Comparison of ENCODE assay signal across 8 mouse cellular contexts in genomic region chr7:25221102-25221883, GRCm38 (mm10). TPM values are rescaled to one million over a fixed set of nuclear protein-coding genes. Genes with fewer than 3 reads are reported as not detected.
DNase-seq lines count a peak whose midpoint lies in the region; ATAC-seq and TF ChIP-seq lines count a peak whose summit lies in the region.

Gene Zfp526 (plus strand): TSS chr7:25221425.

- H3K36me3 ChIP-seq in MEL (ENCODE audit: control insufficient read depth in 1 of 2, insufficient read depth in 2 of 2, low read length in 2 of 2): peaks cover 1 to 21% of the 10 kb centered on the region in 2 experiments; a peak in 2 of 4 replicates
- H3K36me3 ChIP-seq in lung, embryonic 16.5 days (ENCODE audit: control insufficient read depth, insufficient read depth, low read length): peaks cover 15% of the 10 kb centered on the region

- TF ChIP-seq POLR2A in MEL (IDR thresholded peaks at IDR 0.05; ENCODE audit: control insufficient read depth in 1 of 2, insufficient read depth in 1 of 2, low read depth in 1 of 2, low read length in 2 of 2, poor library complexity in 1 of 2): peak; percentile 81 to 91
- peak; percentile 84 for TF ChIP-seq POLR2A in cerebellum, adult 2 months (IDR thresholded peaks at IDR 0.05; ENCODE audit: borderline replicate concordance, insufficient read depth, low read length)

- H3K9ac ChIP-seq in MEL (ENCODE audit: control insufficient read depth, low read depth, low read length, poor library complexity, severe bottlenecking): peak within 1 kb of the TSS; percentile 85
- H3K9ac ChIP-seq in lung, embryonic 16.5 days (ENCODE audit: low read length): peak within 1 kb of the TSS; percentile 86

- no peak for TF ChIP-seq EP300 in MEL (IDR thresholded peaks at IDR 0.05; ENCODE audit: low read depth in 1 of 2, low read length in 2 of 2)

- peak; percentile 75 to 80 for ATAC-seq in hematopoietic stem cell, adult 5-6 weeks (replicated peaks in 1 of 2; ENCODE audit: insufficient read depth in 1 of 2, low FRiP score in 2 of 2, low TSS enrichment in 1 of 2, low read depth in 1 of 2, poor library complexity in 2 of 2, severe bottlenecking in 2 of 2)
- ATAC-seq in lung, embryonic 16.5 days (ENCODE audit: low read depth): peak; percentile 95

- TF ChIP-seq RAD21 in MEL (IDR thresholded peaks at IDR 0.05; ENCODE audit: low read depth, low read length): no peak; the same call in 1 of the 2 replicates

- H3K27ac ChIP-seq in MEL (ENCODE audit: control insufficient read depth, low read depth, low read length): peak within 1 kb of the TSS; percentile 95
- H3K27ac ChIP-seq in cerebellum, adult 2 months (ENCODE audit: insufficient read depth, low read length): peak within 1 kb of the TSS; percentile 30; the same call in 1 of the 2 replicates
- H3K27ac ChIP-seq in lung, embryonic 16.5 days (ENCODE audit: low read length): peak within 1 kb of the TSS; percentile 94

- H3K4me3 ChIP-seq in MEL (ENCODE audit: control insufficient read depth in 1 of 2, insufficient read depth in 1 of 2, low read depth in 2 of 2, low read length in 2 of 2): peak within 1 kb of the TSS; percentile 87 to 90
- H3K4me3 ChIP-seq in cerebellum, adult 2 months (replicated peaks; ENCODE audit: insufficient read depth, low read depth, low read length): peak within 1 kb of the TSS; percentile 97
- peak within 1 kb of the TSS; percentile 83 for H3K4me3 ChIP-seq in lung, embryonic 16.5 days (ENCODE audit: low read length)

- TF ChIP-seq CTCF in MEL (IDR thresholded peaks at IDR 0.05 in 2 of 3, conservative IDR thresholded peaks at IDR 0.05 in 1 of 3; ENCODE audit: control insufficient read depth in 1 of 3, insufficient read depth in 1 of 3, low read depth in 2 of 3, low read length in 3 of 3, poor library complexity in 1 of 3, severe bottlenecking in 1 of 3): peak in 2 of 3 experiments; percentile 4 to 19; a peak in 2 of 6 replicates
- no peak for TF ChIP-seq CTCF in cerebellum, adult 2 months (IDR thresholded peaks at IDR 0.05; ENCODE audit: borderline replicate concordance, insufficient read depth, low read depth, low read length)

- DNase-seq in MEL (ENCODE audit: low read depth, low spot score): peak; percentile 98
- DNase-seq in cerebellum, adult 2 months: peak; percentile 97 to 99
- DNase-seq in forelimb bud, embryonic 11.5 days (ENCODE audit: low read depth, low spot score): peak; percentile 98
- peak; percentile 93 for DNase-seq in layer of hippocampus, adult 9-10 months (ENCODE audit: low spot score)
- peak; percentile 93 for DNase-seq in ovary, postnatal 10 days (ENCODE audit: low spot score)
- peak; percentile 97 to 99 for DNase-seq in thymus, postnatal 10 days (ENCODE audit: low spot score in 2 of 2)

- no peaks in the 10 kb centered on the region for H3K27me3 ChIP-seq in MEL (ENCODE audit: control insufficient read depth in 1 of 2, insufficient read depth in 2 of 2, low read length in 2 of 2)
- no peaks in the 10 kb centered on the region for H3K27me3 ChIP-seq in cerebellum, adult 2 months (ENCODE audit: control insufficient read depth, insufficient read depth, low read length)
- H3K27me3 ChIP-seq in lung, embryonic 16.5 days (ENCODE audit: control insufficient read depth, insufficient read depth, low read depth, low read length): no peaks in the 10 kb centered on the region

- no peaks in the 10 kb centered on the region for H3K9me3 ChIP-seq in MEL (replicated peaks; ENCODE audit: insufficient read depth, low read length)
- no peaks in the 10 kb centered on the region for H3K9me3 ChIP-seq in lung, embryonic 16.5 days (ENCODE audit: control insufficient read depth, low read length)

- peaks cover 37% of the 10 kb centered on the region for H3K79me2 ChIP-seq in MEL (ENCODE audit: control insufficient read depth, insufficient read depth, low read length, poor library complexity)

- under 1% methylated on average over 45 of the region's 45 CpGs for WGBS in cerebellum, adult 2 months
- WGBS in lung, embryonic 16.5 days: under 1% methylated on average over 40 of the region's 45 CpGs

- peaks cover 0 to 19% of the 10 kb centered on the region in 2 experiments; a peak in 3 of 4 replicates for H3K4me1 ChIP-seq in MEL (ENCODE audit: control insufficient read depth in 1 of 2, insufficient read depth in 2 of 2, low read length in 2 of 2)
- H3K4me1 ChIP-seq in cerebellum, adult 2 months (ENCODE audit: control insufficient read depth, insufficient read depth, low read length): peaks cover 9% of the 10 kb centered on the region
- H3K4me1 ChIP-seq in lung, embryonic 16.5 days (replicated peaks; ENCODE audit: control insufficient read depth, insufficient read depth, low read length): peaks cover 27% of the 10 kb centered on the region

- H3K4me2 ChIP-seq in lung, embryonic 16.5 days (ENCODE audit: low read depth, low read length): peak within 1 kb of the TSS; percentile 85

TF ChIP-seq in MEL, 35 proteins besides CTCF, POLR2A, EP300 and RAD21:
- TF ChIP-seq MEF2A (IDR thresholded peaks at IDR 0.05; ENCODE audit: extremely low read depth, insufficient replicate concordance, low read depth, low read length, poor library complexity, severe bottlenecking) (no peak), NRF1 (IDR thresholded peaks at IDR 0.05; ENCODE audit: insufficient read depth, low read depth, low read length, poor library complexity, severe bottlenecking) (peak; percentile 97), RCOR1 (IDR thresholded peaks at IDR 0.05; ENCODE audit: low read depth, low read length) (no peak), SIN3A (IDR thresholded peaks at IDR 0.05; ENCODE audit: low read length) (peak; percentile 80), NELFE (IDR thresholded peaks at IDR 0.05; ENCODE audit: low read depth, low read length) (peak; percentile 81), CHD2 (IDR thresholded peaks at IDR 0.05; ENCODE audit: low read length) (0 out of 2 replicates have a peak, but pooled peaks have one; percentile 6), ELF1 (IDR thresholded peaks at IDR 0.05; ENCODE audit: low read depth, low read length) (0 out of 2 replicates have a peak, but pooled peaks have one; percentile 18), MAZ (IDR thresholded peaks at IDR 0.05; ENCODE audit: low read depth, low read length) (0 out of 2 replicates have a peak, but pooled peaks have one; percentile 37), CHD1 (IDR thresholded peaks at IDR 0.05; ENCODE audit: low read depth, low read length) (peak; percentile 18; the same call in 1 of the 2 replicates), SMC3 (IDR thresholded peaks at IDR 0.05; ENCODE audit: low read depth, low read length) (0 out of 2 replicates have a peak, but pooled peaks have one; percentile 13), MXI1 (IDR thresholded peaks at IDR 0.05; ENCODE audit: low read depth, low read length) (peak; percentile 31), USF1 (IDR thresholded peaks at IDR 0.05; ENCODE audit: low read depth, low read length) (peak; percentile 94), ETS1 (IDR thresholded peaks at IDR 0.05; ENCODE audit: low read depth, low read length) (peak; percentile 26), HCFC1 (IDR thresholded peaks at IDR 0.05; ENCODE audit: low read depth, low read length) (peak; percentile 78), MAFK (IDR thresholded peaks at IDR 0.05; ENCODE audit: borderline replicate concordance, low read depth, low read length) (no peak), ZKSCAN1 (IDR thresholded peaks at IDR 0.05; ENCODE audit: low read depth, low read length) (no peak), TCF12 (IDR thresholded peaks at IDR 0.05; ENCODE audit: low read depth, low read length) (peak; percentile 29; the same call in 1 of the 2 replicates), MYC (IDR thresholded peaks at IDR 0.05; ENCODE audit: low read depth, low read length) (peak; percentile 43; the same call in 1 of the 2 replicates), ZNF384 (IDR thresholded peaks at IDR 0.05; ENCODE audit: low read depth, low read length) (no peak), ZMIZ1 (IDR thresholded peaks at IDR 0.05; ENCODE audit: low read depth, low read length) (peak; percentile 65), POLR2AphosphoS2 (IDR thresholded peaks at IDR 0.05; ENCODE audit: low read length) (peak; percentile 79), USF2 (IDR thresholded peaks at IDR 0.05; ENCODE audit: borderline replicate concordance in 1 of 2, insufficient read depth in 1 of 2, low read depth in 1 of 2, low read length in 2 of 2) (0 out of 4 replicates have a peak, but pooled peaks of 1 of the 2 experiments have one; percentile 42)
TF ChIP-seq in MEL: peak in this region for 17.

RNA-seq across cellular contexts. Expression of gene Zfp526, which starts in this region (rescaled TPM):
- total RNA-seq in MEL (2012; rRNA removed): 8.4 and 9.5 TPM in 2 replicates
- 10 to 100 TPM in 1 of 2 experiments, not detected in 1; 14.8 TPM for polyA plus RNA-seq in MEL (2012; ENCODE audit: insufficient read depth in 1 of 2, insufficient read length in 2 of 2, low read depth in 1 of 2, low replicate concordance in 2 of 2, missing spikeins in 1 of 2)
- 9.2 and 10.9 TPM in 2 replicates for polyA plus RNA-seq in cerebellum, adult 2 months (2012; rRNA removed)
- 5.3 and 8.0 TPM in 2 replicates for total RNA-seq in hematopoietic stem cell, adult 5-6 weeks (2017)
- 2.3 and 2.5 TPM in 2 replicates for polyA plus RNA-seq in lung, embryonic 16.5 days (2015; fragmentation: Nextera tagmentation; extraction: Ambion mirVana)

Comparison
In these comparisons a context has a peak if more than half of its experiments do, and no peak if none do; other contexts are left out.
1. Peak in every context shown above with its lines: DNase-seq, ATAC-seq, H3K4me3 ChIP-seq and H3K27ac ChIP-seq.
2. H3K27ac ChIP-seq: peak in every context shown above with its lines; median percentile 95 in MEL; 94 in lung, embryonic 16.5 days; 30 in cerebellum, adult 2 months.